11 mouse cellular contexts compared by ENCODE assay signal in the genomic region with DNA sequence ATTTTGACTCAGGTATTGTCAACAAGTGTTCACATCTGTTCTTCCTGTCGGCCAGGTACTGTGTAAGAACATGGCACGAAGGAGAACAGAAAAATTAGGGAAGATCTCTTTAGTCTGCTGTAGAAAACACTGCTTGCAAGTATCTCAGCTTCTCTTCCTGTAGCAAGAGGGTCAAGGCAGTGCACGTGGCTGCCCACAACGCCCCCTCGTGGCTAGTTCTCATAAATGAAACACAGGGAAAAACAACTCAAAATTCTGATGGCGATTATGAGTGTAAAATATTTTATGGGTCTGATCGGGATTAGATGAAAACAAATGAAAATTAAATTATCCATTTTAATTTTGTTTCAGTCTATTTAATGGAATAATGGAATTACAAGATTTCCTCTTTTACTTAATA.
DNase-seq lines count a peak whose midpoint lies in the region; ATAC-seq and TF ChIP-seq lines count a peak whose summit lies in the region.
"Had no signal": no experiment of that assay in that cellular context is flagged by ENCODE, and none has a peak within 500 bp of the region (broad histone marks: within the 10 kb centered on the region; RNA-seq: fewer than 3 reads in every experiment).

No protein-coding gene starts in this region.

- no peak overlapping the region for H3K9ac ChIP-seq in midbrain, embryonic 11.5 days (ENCODE audit: low read length)
- no peak overlapping the region for H3K9ac ChIP-seq in midbrain, embryonic 16.5 days (ENCODE audit: low read depth, low read length)
- H3K9ac ChIP-seq in stomach, postnatal 0 days (ENCODE audit: low read length), result no peak overlapping the region

- 0 out of 2 replicates have a peak, but pooled peaks cover 2% of the 10 kb centered on the region for H3K4me1 ChIP-seq in midbrain, embryonic 11.5 days (ENCODE audit: control insufficient read depth, insufficient read depth, low read length)
- H3K4me1 ChIP-seq in midbrain, embryonic 16.5 days (ENCODE audit: control insufficient read depth, insufficient read depth, low read length), result peaks cover 2% of the 10 kb centered on the region; the same call in 1 of the 2 replicates
- H3K4me1 ChIP-seq in stomach, postnatal 0 days (replicated peaks; ENCODE audit: control insufficient read depth, insufficient read depth), result no peaks in the 10 kb centered on the region

- 48% methylated on average over 7 of the region's 7 CpGs for WGBS in midbrain, embryonic 11.5 days
- 55% methylated on average over 7 of the region's 7 CpGs for WGBS in midbrain, embryonic 16.5 days
- 54% methylated on average over 7 of the region's 7 CpGs for WGBS in stomach, postnatal 0 days

- no peaks in the 10 kb centered on the region for H3K27me3 ChIP-seq in midbrain, embryonic 11.5 days (ENCODE audit: control insufficient read depth, insufficient read depth, low read length)
- peaks cover 4% of the 10 kb centered on the region; the same call in 1 of the 2 replicates for H3K27me3 ChIP-seq in midbrain, embryonic 16.5 days (ENCODE audit: control insufficient read depth, insufficient read depth, low read depth, low read length)
- H3K27me3 ChIP-seq in stomach, postnatal 0 days (ENCODE audit: control insufficient read depth, insufficient read depth, low read length), result no peaks in the 10 kb centered on the region

- peak; percentile 52 for DNase-seq in gastrocnemius, postnatal 10 days
- no peak for DNase-seq in gastrocnemius, adult 8-10 months (ENCODE audit: low spot score in 2 of 2)
- peak; percentile 86 for DNase-seq in midbrain, embryonic 11.5 days (ENCODE audit: low spot score, missing footprints)
- DNase-seq in R1 (ENCODE audit: low read depth, low spot score) (peak; percentile 52), adipocyte (ENCODE audit: low spot score) (no peak)
- DNase-seq in stomach, postnatal 0 days (ENCODE audit: low spot score), result no peak
- no peak for DNase-seq in c-Kit-positive CD71-positive TER-119-positive erythroid progenitor cells, embryonic 14.5 days (ENCODE audit: low spot score)
- DNase-seq: cerebellum, adult 18-20 months had no signal

- no peak overlapping the region for H3K4me2 ChIP-seq in midbrain, embryonic 11.5 days
- no peak overlapping the region for H3K4me2 ChIP-seq in midbrain, embryonic 16.5 days (ENCODE audit: low read length)
- no peak overlapping the region for H3K4me2 ChIP-seq in stomach, postnatal 0 days (replicated peaks; ENCODE audit: low read depth)

- TF ChIP-seq EP300 in stomach, postnatal 0 days (optimal IDR thresholded peaks at IDR 0.05), result no peak

- H3K36me3 ChIP-seq in midbrain, embryonic 11.5 days (ENCODE audit: control insufficient read depth, insufficient read depth, low read length), result no peaks in the 10 kb centered on the region
- H3K36me3 ChIP-seq in midbrain, embryonic 16.5 days (ENCODE audit: control insufficient read depth, insufficient read depth, low read length), result no peaks in the 10 kb centered on the region
- H3K36me3 ChIP-seq in stomach, postnatal 0 days (ENCODE audit: control insufficient read depth, insufficient read depth, low read length), result no peaks in the 10 kb centered on the region
- H3K36me3 ChIP-seq: hindbrain, embryonic 13.5 days; midbrain, embryonic 10.5 days had no signal

- no peak overlapping the region for H3K27ac ChIP-seq in midbrain, embryonic 11.5 days (ENCODE audit: low read depth, low read length)
- H3K27ac ChIP-seq in midbrain, embryonic 16.5 days (ENCODE audit: low read length), result no peak overlapping the region
- H3K27ac ChIP-seq in stomach, postnatal 0 days (replicated peaks), result no peak overlapping the region
- H3K27ac ChIP-seq: hindbrain, embryonic 13.5 days had no signal

- no peak for ATAC-seq in midbrain, embryonic 11.5 days (ENCODE audit: low FRiP score)
- ATAC-seq in midbrain, embryonic 16.5 days, result no peak
- ATAC-seq in stomach, postnatal 0 days (ENCODE audit: low FRiP score, low TSS enrichment), result no peak

- no peak overlapping the region for H3K4me3 ChIP-seq in midbrain, embryonic 11.5 days (ENCODE audit: low read depth, low read length)
- H3K4me3 ChIP-seq in midbrain, embryonic 16.5 days (ENCODE audit: low read depth, low read length), result no peak overlapping the region
- H3K4me3 ChIP-seq in stomach, postnatal 0 days (ENCODE audit: low read depth, low read length), result no peak overlapping the region

- peak; percentile 58 for TF ChIP-seq CTCF in stomach, postnatal 0 days (IDR thresholded peaks at IDR 0.05; ENCODE audit: low read depth)

- H3K9me3 ChIP-seq in midbrain, embryonic 11.5 days (ENCODE audit: control insufficient read depth, low read length), result no peaks in the 10 kb centered on the region
- H3K9me3 ChIP-seq in midbrain, embryonic 16.5 days (replicated peaks; ENCODE audit: control insufficient read depth, low read length, poor library complexity, severe bottlenecking), result no peaks in the 10 kb centered on the region
- no peaks in the 10 kb centered on the region for H3K9me3 ChIP-seq in stomach, postnatal 0 days (ENCODE audit: control insufficient read depth, low read length)
- H3K9me3 ChIP-seq: hindbrain, embryonic 13.5 days; midbrain, embryonic 10.5 days had no signal

Comparison
In these comparisons a context has a peak if more than half of its experiments do, and no peak if none do; other contexts are left out.
1. DNase-seq: peak in gastrocnemius, postnatal 10 days (single experiment), midbrain, embryonic 11.5 days (single experiment) and R1 (single experiment); none in gastrocnemius, adult 8-10 months (0 of 2), stomach, postnatal 0 days (single experiment), c-Kit-positive CD71-positive TER-119-positive erythroid progenitor cells, embryonic 14.5 days (single experiment) and adipocyte (single experiment).